Mouse (Mus musculus) cortical plate, adult 2 months (tissue): ENCODE measurements around the gene Ppp6r3.

Source experiments
- CTCF ChIP-seq: fragments of 200-500 bp; IDR thresholded peaks from 2 replicates; pipeline ENCODE4 v1.5.1; 2011; ENCODE audit warnings: mild to moderate bottlenecking, control low read depth, low read length; ENCODE audit not compliant: insufficient read depth; ENCODE audit errors: extremely low read depth
- POLR2A ChIP-seq: fragments of 200-500 bp; IDR thresholded peaks from 2 replicates; pipeline ENCODE4 v1.6.1; 2011; ENCODE audit warnings: mild to moderate bottlenecking, low read length, control low read depth; ENCODE audit not compliant: insufficient read depth; ENCODE audit errors: extremely low read depth

DNA sequence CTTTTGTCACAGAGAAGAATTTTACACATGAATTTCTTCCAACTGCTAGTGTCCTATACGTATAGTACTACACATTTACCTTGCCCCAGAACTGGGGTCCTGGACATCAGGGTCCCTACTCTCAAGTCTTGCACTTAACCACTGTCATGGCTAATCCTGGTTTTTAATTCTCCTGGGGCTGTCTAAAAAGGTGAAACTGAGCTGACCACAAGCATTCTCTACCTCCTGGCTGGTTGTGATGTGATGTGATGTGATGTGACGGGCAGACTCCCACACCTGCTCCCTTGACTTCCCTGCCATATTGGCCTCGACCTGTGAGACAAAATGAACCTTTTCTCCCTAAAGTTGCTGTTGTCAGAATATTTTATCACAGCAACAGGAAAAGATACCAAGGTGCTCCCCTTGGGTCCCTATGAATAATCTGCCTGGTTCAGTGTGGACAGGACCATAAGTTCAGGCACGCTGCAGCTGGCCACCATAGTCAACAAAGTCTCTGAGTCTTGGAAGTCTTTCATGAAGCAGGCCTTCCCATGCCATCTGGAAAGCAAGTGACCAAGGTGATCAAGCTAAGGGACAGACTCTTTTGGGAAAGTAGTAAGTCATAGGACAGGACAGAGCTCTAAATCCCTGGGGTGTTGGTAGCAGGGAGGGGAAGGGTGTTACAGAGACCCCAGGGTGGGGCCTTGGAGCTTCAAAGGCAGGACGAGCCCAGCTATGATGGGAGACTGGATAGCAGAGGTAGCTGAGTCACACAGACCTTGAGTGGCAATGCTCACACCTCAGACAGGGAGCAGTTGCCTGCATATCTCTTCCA, 1.1 kb upstream of the Ppp6r3 start:
- TF ChIP-seq CTCF (no peak), POLR2A (no peak)
